Mouse (Mus musculus) lung, embryonic 16.5 days (tissue): ENCODE measurements around the gene Sympk. TPM values are rescaled to one million over a fixed set of nuclear protein-coding genes. Genes with fewer than 3 reads are reported as not detected.

ENCODE experiments used
- ATAC-seq: fragments of 200-750 bp; cut with Nextera tagmentation; 2 replicates; pipeline ENCODE4 v1.8.0; 2017; ENCODE audit warnings: low read depth, mild to moderate bottlenecking, moderate library complexity
- H3K27ac ChIP-seq: fragments of 300-500 bp; sonication (generic); 2 replicates; pipeline ENCODE4 v1.5.1; 2014; ENCODE audit warnings: mild to moderate bottlenecking, control low read depth, low read length
- H3K27me3 ChIP-seq: fragments of 300-500 bp; sonication (generic); 2 replicates; pipeline ENCODE4 v1.6.1; 2014; ENCODE audit warnings: low read depth, low read length, mixed read lengths; ENCODE audit not compliant: control insufficient read depth, insufficient read depth
- H3K36me3 ChIP-seq: fragments of 300-500 bp; sonication (generic); 2 replicates; pipeline ENCODE4 v1.6.1; 2014; ENCODE audit warnings: low read length; ENCODE audit not compliant: control insufficient read depth, insufficient read depth
- H3K4me1 ChIP-seq: fragments of 300-500 bp; sonication (generic); replicated peaks from 2 replicates; pipeline ENCODE4 v1.6.1; 2014; ENCODE audit warnings: low read length, mixed read lengths; ENCODE audit not compliant: control insufficient read depth, insufficient read depth
- H3K4me2 ChIP-seq: fragments of 300-500 bp; sonication (generic); 2 replicates; pipeline ENCODE4 v1.6.1; 2014; ENCODE audit warnings: low read depth, low read length, control low read depth
- H3K4me3 ChIP-seq: fragments of 300-500 bp; sonication (generic); 2 replicates; pipeline ENCODE4 v1.5.1; 2014; ENCODE audit warnings: mild to moderate bottlenecking, low read length, control low read depth
- H3K9ac ChIP-seq: fragments of 300-500 bp; sonication (generic); 2 replicates; pipeline ENCODE4 v1.6.1; 2014; ENCODE audit warnings: low read length, control low read depth
- H3K9me3 ChIP-seq: fragments of 300-500 bp; sonication (generic); 2 replicates; pipeline ENCODE4 v1.6.1; 2016; ENCODE audit warnings: low read length; ENCODE audit not compliant: control insufficient read depth
- WGBS: fragments of 180-500 bp; shearing (Covaris S2); extraction: QIAGEN DNeasy Blood & Tissue Kit; methylation state at CpG from one replicate; pipeline ENCODE4 v1.1.7; 2014; 5-methylcytosine and 5-hydroxymethylcytosine counted together
- polyA plus RNA-seq: library from polyadenylated mRNA; unstranded; fragments of >200 nt; fragmentation: Nextera tagmentation; extraction: Ambion mirVana; gene quantifications from 2 replicates; pipeline ENCODE4 v1.2.1, GENCODE M21; 2015

Sympk gene
- polyA plus RNA-seq, 1 experiment from 2014 or later, result 27.5 TPM

DNA sequence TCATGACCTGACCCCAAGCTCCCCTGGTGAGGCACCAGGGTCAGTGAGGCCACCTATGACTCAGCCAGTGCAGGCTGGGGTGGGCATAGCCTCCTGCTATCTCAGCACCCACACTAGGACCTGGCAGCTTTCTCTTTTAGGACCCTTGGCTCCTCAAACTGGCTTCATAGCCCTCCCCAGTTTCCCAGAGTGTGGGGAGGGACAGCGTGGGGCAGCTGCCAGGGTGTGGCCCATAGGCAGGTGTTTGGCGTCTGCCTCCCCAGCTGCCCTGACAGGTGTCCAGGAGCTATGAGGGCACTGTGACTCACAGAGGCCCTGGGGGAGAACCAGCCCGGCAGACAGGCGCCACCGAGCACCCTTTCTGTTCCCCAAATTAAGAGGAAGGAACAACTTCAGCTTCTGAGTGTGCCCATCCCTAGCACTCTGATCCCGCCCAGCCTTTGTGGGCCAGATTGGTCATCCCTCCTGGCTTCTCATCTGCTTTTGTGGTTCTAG, 60.1 kb downstream of the Sympk start:
- Histone ChIP-seq H3K27ac (peak overlapping the region; percentile 55), H3K36me3 (peaks cover 32% of the 10 kb centered on the region), H3K4me3 (peak overlapping the region; percentile 45), H3K9ac (peak overlapping the region; percentile 69), H3K9me3 (no peaks in the 10 kb centered on the region), H3K4me1 (peaks cover 44% of the 10 kb centered on the region), H3K4me2 (peak overlapping the region; percentile 49), H3K27me3 (no peaks in the 10 kb centered on the region)
- WGBS, result 63% methylated on average over 6 of the region's 6 CpGs
- no peak for ATAC-seq

GRCm38 (mm10) chr7:19084921-19085473, 60.8 kb downstream of the Sympk start:
- H3K4me3 ChIP-seq, result peak overlapping the region; percentile 45
- H3K4me2 ChIP-seq, result peak overlapping the region; percentile 49
- no peaks in the 10 kb centered on the region for H3K9me3 ChIP-seq
- 21% methylated on average over 9 of the region's 9 CpGs for WGBS
- ATAC-seq, result no peak
- H3K4me1 ChIP-seq, result peaks cover 44% of the 10 kb centered on the region
- H3K27me3 ChIP-seq, result no peaks in the 10 kb centered on the region
- H3K36me3 ChIP-seq, result peaks cover 28% of the 10 kb centered on the region
- peak overlapping the region; percentile 24; the same call in 1 of the 2 replicates for H3K27ac ChIP-seq
- H3K9ac ChIP-seq, result peak overlapping the region; percentile 69

- no peak for ATAC-seq
- 14% methylated on average over 6 of the region's 6 CpGs for WGBS
- Histone ChIP-seq H3K27me3 (no peaks in the 10 kb centered on the region), H3K9ac (peak overlapping the region; percentile 12), H3K36me3 (peaks cover 24% of the 10 kb centered on the region), H3K9me3 (no peaks in the 10 kb centered on the region), H3K4me3 (peak overlapping the region; percentile 3; the same call in 1 of the 2 replicates), H3K4me2 (peak overlapping the region; percentile 49), H3K27ac (peak overlapping the region; percentile 4), H3K4me1 (peaks cover 44% of the 10 kb centered on the region)
These were observed 61.3 kb downstream of the Sympk start for GRCm38 (mm10) chr7:19085495-19085894.

DNA sequence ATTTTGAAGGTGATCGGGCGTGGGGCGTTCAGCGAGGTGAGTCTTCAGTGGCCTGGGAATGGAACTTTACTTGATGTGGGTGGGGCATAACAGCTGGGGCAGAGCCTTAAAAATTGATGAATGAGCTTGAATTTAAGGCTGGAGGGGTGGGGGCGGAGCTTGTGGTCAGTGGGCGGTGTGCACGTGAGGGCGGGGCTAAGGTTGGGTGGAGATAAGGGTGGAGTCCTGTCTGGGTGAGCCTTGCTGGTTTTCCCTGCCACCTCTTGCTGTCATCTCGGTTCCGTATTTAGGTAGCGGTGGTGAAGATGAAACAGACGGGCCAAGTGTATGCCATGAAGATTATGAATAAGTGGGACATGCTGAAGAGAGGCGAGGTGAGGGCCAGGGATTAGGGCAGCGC, 61.9 kb downstream of the Sympk start:
- Histone ChIP-seq H3K27ac (no peak overlapping the region), H3K27me3 (no peaks in the 10 kb centered on the region), H3K4me1 (peaks cover 44% of the 10 kb centered on the region), H3K36me3 (peaks cover 19% of the 10 kb centered on the region), H3K4me2 (peak overlapping the region; percentile 49), H3K4me3 (0 out of 2 replicates have a peak overlapping the region, but pooled peaks have one; percentile 3), H3K9me3 (no peaks in the 10 kb centered on the region), H3K9ac (no peak overlapping the region)
- peak; percentile 57 for ATAC-seq
- 8% methylated on average over 14 of the region's 14 CpGs for WGBS

DNA sequence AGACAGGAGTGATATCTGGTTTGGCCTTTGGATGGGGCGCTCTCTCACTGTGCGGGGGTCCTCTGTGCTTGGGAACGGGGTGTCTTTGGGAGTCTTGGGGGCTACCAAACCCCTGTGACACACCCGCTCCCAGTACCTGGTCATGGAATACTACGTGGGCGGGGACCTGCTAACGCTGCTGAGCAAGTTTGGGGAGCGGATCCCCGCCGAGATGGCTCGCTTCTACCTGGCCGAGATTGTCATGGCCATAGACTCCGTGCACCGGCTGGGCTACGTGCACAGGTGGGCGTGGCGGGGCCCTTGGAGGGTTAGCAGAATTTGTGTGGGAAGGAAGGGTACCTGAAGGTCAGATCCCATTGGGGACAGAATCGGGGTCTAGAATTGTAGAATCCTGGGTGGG, 62.6 kb downstream of the Sympk start:
- Histone ChIP-seq H3K27ac (no peak overlapping the region), H3K36me3 (peaks cover 13% of the 10 kb centered on the region), H3K4me3 (no peak overlapping the region), H3K27me3 (no peaks in the 10 kb centered on the region), H3K4me2 (no peak overlapping the region), H3K9me3 (no peaks in the 10 kb centered on the region), H3K9ac (no peak overlapping the region), H3K4me1 (peaks cover 44% of the 10 kb centered on the region)
- WGBS, result 81% methylated on average over 18 of the region's 18 CpGs
- ATAC-seq, result no peak

DNA sequence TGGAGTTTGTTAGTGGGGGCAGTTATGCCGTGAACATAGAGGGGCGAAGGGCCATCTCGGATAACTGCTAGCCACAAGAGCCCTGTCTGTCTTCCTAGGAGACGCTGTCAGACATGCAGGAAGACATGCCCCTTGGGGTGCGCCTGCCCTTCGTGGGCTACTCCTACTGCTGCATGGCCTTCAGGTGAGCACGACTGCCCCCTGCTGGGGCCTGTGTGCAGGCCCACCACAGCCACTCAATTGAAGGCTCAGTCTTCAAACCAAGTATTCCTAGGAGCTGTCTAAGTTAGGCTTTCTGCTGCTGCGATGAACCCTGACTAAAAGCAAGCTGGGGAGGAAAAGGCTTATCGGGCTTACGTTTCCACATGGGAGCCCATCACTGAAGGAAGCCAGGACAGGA, 64.6 kb downstream of the Sympk start:
- H3K4me1 ChIP-seq, result peaks cover 40% of the 10 kb centered on the region
- no peaks in the 10 kb centered on the region for H3K27me3 ChIP-seq
- no peak overlapping the region for H3K9ac ChIP-seq
- H3K9me3 ChIP-seq, result no peaks in the 10 kb centered on the region
- H3K36me3 ChIP-seq, result 0 out of 2 replicates have a peak, but pooled peaks cover 2% of the 10 kb centered on the region
- no peak overlapping the region for H3K4me2 ChIP-seq
- H3K27ac ChIP-seq, result no peak overlapping the region
- 47% methylated on average over 10 of the region's 10 CpGs for WGBS
- no peak overlapping the region for H3K4me3 ChIP-seq
- ATAC-seq, result no peak

DNA sequence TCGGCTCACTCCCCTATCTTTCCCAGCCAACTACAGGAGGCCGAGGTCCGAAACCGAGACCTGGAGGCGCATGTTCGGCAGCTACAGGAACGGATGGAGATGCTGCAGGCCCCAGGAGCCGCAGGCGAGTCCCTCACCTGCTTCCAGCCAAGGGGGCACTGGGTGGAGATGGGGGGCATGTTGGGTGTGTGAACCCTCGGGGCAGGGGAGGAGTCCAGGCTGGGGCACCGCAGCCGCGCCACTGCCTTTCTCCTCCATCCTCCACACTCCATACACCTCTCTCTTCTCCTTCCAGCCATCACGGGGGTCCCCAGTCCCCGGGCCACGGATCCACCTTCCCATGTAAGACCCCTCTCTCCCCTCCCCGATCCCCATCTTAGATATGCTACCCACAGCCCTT, 67.7 kb downstream of the Sympk start:
- no peak overlapping the region for H3K4me3 ChIP-seq
- 0 out of 2 replicates have a peak, but pooled peaks cover 2% of the 10 kb centered on the region for H3K36me3 ChIP-seq
- H3K27me3 ChIP-seq, result no peaks in the 10 kb centered on the region
- no peaks in the 10 kb centered on the region for H3K9me3 ChIP-seq
- ATAC-seq, result no peak
- H3K9ac ChIP-seq, result peak overlapping the region; percentile 62
- H3K27ac ChIP-seq, result peak overlapping the region; percentile 99
- peak overlapping the region; percentile 91 for H3K4me2 ChIP-seq
- 53% methylated on average over 17 of the region's 17 CpGs for WGBS
- H3K4me1 ChIP-seq, result peaks cover 27% of the 10 kb centered on the region

DNA sequence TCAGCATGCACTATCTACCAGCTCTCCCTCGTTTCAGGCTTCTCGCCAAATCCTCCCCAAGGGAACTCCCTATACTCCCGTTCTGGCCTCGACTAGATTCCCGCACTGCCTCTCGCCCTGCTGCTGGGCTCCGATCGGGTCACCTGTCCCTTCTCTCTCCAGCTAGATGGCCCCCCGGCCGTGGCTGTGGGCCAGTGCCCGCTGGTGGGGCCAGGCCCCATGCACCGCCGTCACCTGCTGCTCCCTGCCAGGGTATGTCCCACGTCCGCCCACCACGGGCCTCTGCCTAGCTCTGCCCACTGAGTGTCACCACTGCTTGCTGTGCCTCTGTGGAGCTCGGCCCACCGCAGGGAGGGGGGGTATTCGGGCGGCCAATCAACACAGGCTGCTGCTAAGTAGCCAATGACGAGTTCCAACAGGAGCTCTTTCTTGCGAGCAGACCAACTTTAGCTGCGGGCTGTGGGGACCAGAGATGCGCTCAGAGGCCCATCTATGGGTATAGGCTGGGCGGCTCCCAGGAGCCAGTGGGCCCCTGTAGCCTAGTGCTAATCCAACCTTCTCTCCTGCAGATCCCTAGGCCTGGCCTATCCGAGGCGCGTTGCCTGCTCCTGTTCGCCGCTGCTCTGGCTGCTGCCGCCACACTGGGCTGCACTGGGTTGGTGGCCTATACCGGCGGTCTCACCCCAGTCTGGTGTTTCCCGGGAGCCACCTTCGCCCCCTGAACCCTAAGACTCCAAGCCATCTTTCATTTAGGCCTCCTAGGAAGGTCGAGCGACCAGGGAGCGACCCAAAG, 68.4 kb downstream of the Sympk start:
- peak overlapping the region; percentile 99 for H3K27ac ChIP-seq
- peak; percentile 41 for ATAC-seq
- 8% methylated on average over 38 of the region's 38 CpGs for WGBS

GRCm38 (mm10) chr7:19093174-19093521, 69.0 kb downstream of the Sympk start:
- no peaks in the 10 kb centered on the region for H3K9me3 ChIP-seq
- peak; percentile 62 for ATAC-seq
- peak overlapping the region; percentile 99 for H3K27ac ChIP-seq
- peaks cover 27% of the 10 kb centered on the region for H3K4me1 ChIP-seq
- H3K4me2 ChIP-seq, result peak overlapping the region; percentile 91
- WGBS, result under 1% methylated on average over 10 of the region's 15 CpGs
- peak overlapping the region; percentile 67 for H3K4me3 ChIP-seq
- H3K36me3 ChIP-seq, result 0 out of 2 replicates have a peak, but pooled peaks cover 2% of the 10 kb centered on the region
- peak overlapping the region; percentile 62 for H3K9ac ChIP-seq
- H3K27me3 ChIP-seq, result no peaks in the 10 kb centered on the region

More for the DNA sequence above, 68.4 kb downstream of the Sympk start:
- Histone ChIP-seq H3K4me3 (peak overlapping the region; percentile 67), H3K9ac (peak overlapping the region; percentile 62), H3K4me2 (peak overlapping the region; percentile 91), H3K4me1 (peaks cover 27% of the 10 kb centered on the region), H3K9me3 (no peaks in the 10 kb centered on the region), H3K27me3 (no peaks in the 10 kb centered on the region), H3K36me3 (0 out of 2 replicates have a peak, but pooled peaks cover 2% of the 10 kb centered on the region)
